ENCODE assay signal across 36 mouse cellular contexts in genomic region chr6:30645379-30645778, GRCm38 (mm10). TPM values are rescaled to one million over a fixed set of nuclear protein-coding genes. Genes with fewer than 3 reads are reported as not detected.
DNase-seq lines count a peak whose midpoint lies in the region; ATAC-seq lines count a peak whose summit lies in the region.
"Had no signal": no experiment of that assay in that cellular context is flagged by ENCODE, and none has a peak within 500 bp of the region (broad histone marks: within the 10 kb centered on the region; RNA-seq: fewer than 3 reads in every experiment).

No protein-coding gene starts in this region.

- WGBS in limb, embryonic 10.5 days, result 82% methylated on average over 6 of the region's 6 CpGs
- WGBS in limb, embryonic 15.5 days, result 35% methylated on average over 6 of the region's 6 CpGs

- no peak overlapping the region for H3K4me3 ChIP-seq in brown adipose tissue, adult 24 weeks (ENCODE audit: insufficient read depth, low read depth, low read length)
- H3K4me3 ChIP-seq in limb, embryonic 10.5 days, result no peak overlapping the region
- H3K4me3 ChIP-seq in limb, embryonic 15.5 days, result no peak overlapping the region
- H3K4me3 ChIP-seq: embryonic facial prominence, embryonic 12.5 days; erythroblast, embryonic 14.5 days; forebrain, embryonic 12.5 days; hindbrain, embryonic 13.5 days; layer of hippocampus, adult 2 months; lung, embryonic 15.5 days; neural tube, embryonic 12.5 days had no signal

- intact Hi-C loops in heart, postnatal 25 days (cut with DNase I), result no loop called here

- DNase-seq in embryo, embryonic 11 days, result peak; percentile 45
- DNase-seq in embryo, embryonic 9.5 days (ENCODE audit: extremely low spot score), result no peak
- no peak for DNase-seq in limb, embryonic 10.5 days (ENCODE audit: low spot score)
- no peak for DNase-seq in heart, postnatal 25 days (ENCODE audit: low spot score)
- DNase-seq in testis, postnatal 14 days (ENCODE audit: low spot score), result no peak
- DNase-seq: cerebellum, adult 18-20 months; cerebellum, postnatal 14 days; gastrocnemius, postnatal 10 days; heart, postnatal 14 days; kidney, adult 11 months; kidney, postnatal 14 days; layer of hippocampus, postnatal 36 days; right cerebral cortex, postnatal 4 days; thymus, adult 2 months; thymus, postnatal 36 days had no signal

- H3K27ac ChIP-seq in brown adipose tissue, adult 24 weeks (replicated peaks; ENCODE audit: low read depth, low read length), result peak overlapping the region; percentile 45; the same call in 1 of the 2 replicates
- peak overlapping the region; percentile 81 for H3K27ac ChIP-seq in limb, embryonic 10.5 days
- H3K27ac ChIP-seq in limb, embryonic 15.5 days, result peak overlapping the region; percentile 81
- H3K27ac ChIP-seq: layer of hippocampus, adult 2 months; lung, embryonic 15.5 days; neural tube, embryonic 12.5 days; stomach, postnatal 0 days had no signal

- ATAC-seq in limb, embryonic 15.5 days (ENCODE audit: insufficient number of reproducible peaks, low FRiP score, low TSS enrichment, low read depth), result no peak
- ATAC-seq: inflammation-experienced regulatory T-cells, adult 6 months; midbrain, embryonic 16.5 days had no signal

- H3K4me1 ChIP-seq in brown adipose tissue, adult 24 weeks (ENCODE audit: control insufficient read depth, insufficient read depth, insufficient read length, low read length), result peaks cover 15% of the 10 kb centered on the region
- peaks cover 44% of the 10 kb centered on the region for H3K4me1 ChIP-seq in limb, embryonic 10.5 days
- peaks cover 50% of the 10 kb centered on the region for H3K4me1 ChIP-seq in limb, embryonic 15.5 days

- H3K36me3 ChIP-seq in limb, embryonic 10.5 days, result peaks cover 8% of the 10 kb centered on the region; the same call in 1 of the 2 replicates
- no peaks in the 10 kb centered on the region for H3K36me3 ChIP-seq in limb, embryonic 15.5 days
- H3K36me3 ChIP-seq: embryonic facial prominence, embryonic 12.5 days; forebrain, embryonic 12.5 days; G1E; hindbrain, embryonic 13.5 days; lung, embryonic 15.5 days; neural tube, embryonic 12.5 days had no signal

- H3K9me3 ChIP-seq in limb, embryonic 10.5 days (replicated peaks), result no peaks in the 10 kb centered on the region
- no peaks in the 10 kb centered on the region for H3K9me3 ChIP-seq in limb, embryonic 15.5 days
- H3K9me3 ChIP-seq: embryonic facial prominence, embryonic 12.5 days; forebrain, embryonic 12.5 days; G1E; hindbrain, embryonic 13.5 days; lung, embryonic 15.5 days; neural tube, embryonic 12.5 days had no signal

- H3K9ac ChIP-seq in limb, embryonic 15.5 days, result no peak overlapping the region
- H3K9ac ChIP-seq: embryonic facial prominence, embryonic 12.5 days; forebrain, embryonic 12.5 days; hindbrain, embryonic 13.5 days; lung, embryonic 15.5 days; neural tube, embryonic 12.5 days had no signal

- no peaks in the 10 kb centered on the region for H3K27me3 ChIP-seq in limb, embryonic 10.5 days (ENCODE audit: low read depth, poor library complexity, severe bottlenecking)
- no peaks in the 10 kb centered on the region for H3K27me3 ChIP-seq in limb, embryonic 15.5 days
- H3K27me3 ChIP-seq: embryonic facial prominence, embryonic 12.5 days; forebrain, embryonic 12.5 days; hindbrain, embryonic 13.5 days; lung, embryonic 15.5 days; neural tube, embryonic 12.5 days had no signal

- no peak overlapping the region for H3K4me2 ChIP-seq in limb, embryonic 15.5 days
- H3K4me2 ChIP-seq: embryonic facial prominence, embryonic 12.5 days; forebrain, embryonic 12.5 days; hindbrain, embryonic 13.5 days; liver, embryonic 11.5 days; lung, embryonic 15.5 days; midbrain, embryonic 11.5 days; neural tube, embryonic 12.5 days had no signal

RNA-seq across cellular contexts. Expression of gene Cpa1, which starts 6.4 kb away (rescaled TPM):
- polyA plus RNA-seq in brown adipose tissue, adult 24 weeks (2012; ENCODE audit: insufficient read depth, insufficient read length, missing spikeins), result not detected in 2 replicates
- 0.38 TPM in 2 replicates for polyA plus RNA-seq in limb, embryonic 10.5 days (2016; fragmentation: Nextera tagmentation; extraction: Ambion mirVana)
- 1.7 and 1.9 TPM in 2 replicates for polyA plus RNA-seq in limb, embryonic 15.5 days (2015; fragmentation: Nextera tagmentation; extraction: Ambion mirVana)
- under 1 TPM in 1 of 2 experiments, not detected in 1; 0.16 TPM for total RNA-seq in heart, postnatal 25 days (2021)
- total RNA-seq: G1E; layer of hippocampus, adult 2 months; layer of hippocampus, postnatal 36 days; left cerebral cortex, postnatal 10 days; megakaryocyte progenitor cell, adult 5-6 weeks had no signal
- polyA plus RNA-seq: cortical plate, adult 2 months; erythroblast, embryonic 14.5 days; forebrain, embryonic 12.5 days; G1E; inflammation-experienced regulatory T-cells, adult 6 months; thymus, adult 2 months had no signal

RNA-seq across cellular contexts. Expression of gene Cpa5, which starts 34.6 kb away (rescaled TPM):
- not detected in 2 replicates for polyA plus RNA-seq in brown adipose tissue, adult 24 weeks (2012; ENCODE audit: insufficient read depth, insufficient read length, missing spikeins)
- 0.23 and 0.35 TPM in 2 replicates for polyA plus RNA-seq in limb, embryonic 10.5 days (2016; fragmentation: Nextera tagmentation; extraction: Ambion mirVana)
- 0.27 and 0.83 TPM in 2 replicates for polyA plus RNA-seq in limb, embryonic 15.5 days (2015; fragmentation: Nextera tagmentation; extraction: Ambion mirVana)
- not detected for total RNA-seq in heart, postnatal 25 days (2021)
- total RNA-seq: adrenal gland, postnatal 14 days; G1E; heart, postnatal 14 days; layer of hippocampus, adult 2 months; layer of hippocampus, postnatal 36 days; left cerebral cortex, postnatal 10 days; megakaryocyte progenitor cell, adult 5-6 weeks had no signal
- polyA plus RNA-seq: erythroblast, embryonic 14.5 days; G1E; hindbrain, embryonic 13.5 days; inflammation-experienced regulatory T-cells, adult 6 months; liver, embryonic 11.5 days; liver, embryonic 16.5 days; lung, embryonic 15.5 days; midbrain, embryonic 16.5 days; neural tube, embryonic 12.5 days; spleen, adult 2 months; thymus, adult 2 months had no signal

RNA-seq across cellular contexts. Expression of gene Cep41, which starts 48.2 kb away (rescaled TPM):
- 1.4 and 4.8 TPM in 2 replicates for polyA plus RNA-seq in brown adipose tissue, adult 24 weeks (2012; ENCODE audit: insufficient read depth, insufficient read length, missing spikeins)
- polyA plus RNA-seq in limb, embryonic 10.5 days (2016; fragmentation: Nextera tagmentation; extraction: Ambion mirVana), result 28.8 and 33.1 TPM in 2 replicates
- 28.6 and 46.4 TPM in 2 replicates for polyA plus RNA-seq in limb, embryonic 15.5 days (2015; fragmentation: Nextera tagmentation; extraction: Ambion mirVana)
- 1 to 10 TPM; 1.9 to 3.1 TPM for total RNA-seq in heart, postnatal 25 days (2021)
